Mouse (Mus musculus) neural tube, embryonic 12.5 days (tissue): ENCODE measurements at regions not wholly inside any gene's neighbourhood (a gene's known extent, or its start where the extent isn't known, plus 50 kb on each side); places are given as distances from the start of the nearest gene placed in this dataset.

Experiments used
- ATAC-seq: fragments of 200-750 bp; cut with Nextera tagmentation; 2 replicates; pipeline ENCODE4 v1.8.0; 2017; ENCODE audit warnings: low read depth, mild to moderate bottlenecking, moderate TSS enrichment, moderate library complexity; ENCODE audit not compliant: low FRiP score
- H3K27ac ChIP-seq: fragments of 300-500 bp; sonication (generic); 2 replicates; pipeline ENCODE4 v1.5.1; 2016
- H3K27me3 ChIP-seq: fragments of 300-500 bp; sonication (generic); replicated peaks from 2 replicates; pipeline ENCODE4 v1.6.1; 2016; ENCODE audit warnings: mild to moderate bottlenecking
- H3K36me3 ChIP-seq: fragments of 300-500 bp; sonication (generic); 2 replicates; pipeline ENCODE4 v1.6.1; 2016; ENCODE audit warnings: mild to moderate bottlenecking
- H3K4me1 ChIP-seq: fragments of 300-500 bp; sonication (generic); 2 replicates; pipeline ENCODE4 v1.6.1; 2016
- H3K4me2 ChIP-seq: fragments of 300-500 bp; sonication (generic); replicated peaks from 2 replicates; pipeline ENCODE4 v1.6.1; 2016; ENCODE audit warnings: mild to moderate bottlenecking
- H3K4me3 ChIP-seq: fragments of 300-500 bp; sonication (generic); 2 replicates; pipeline ENCODE4 v1.5.1; 2016
- H3K9ac ChIP-seq: fragments of 300-500 bp; sonication (generic); 2 replicates; pipeline ENCODE4 v1.6.1; 2016; ENCODE audit warnings: mild to moderate bottlenecking
- H3K9me3 ChIP-seq: fragments of 300-500 bp; sonication (generic); 2 replicates; pipeline ENCODE4 v1.6.1; 2016; ENCODE audit warnings: mild to moderate bottlenecking
- WGBS: fragments of 180-500 bp; shearing (Covaris S2); methylation state at CpG from one replicate; pipeline ENCODE4 v1.1.7; 2016; 5-methylcytosine and 5-hydroxymethylcytosine counted together

DNA sequence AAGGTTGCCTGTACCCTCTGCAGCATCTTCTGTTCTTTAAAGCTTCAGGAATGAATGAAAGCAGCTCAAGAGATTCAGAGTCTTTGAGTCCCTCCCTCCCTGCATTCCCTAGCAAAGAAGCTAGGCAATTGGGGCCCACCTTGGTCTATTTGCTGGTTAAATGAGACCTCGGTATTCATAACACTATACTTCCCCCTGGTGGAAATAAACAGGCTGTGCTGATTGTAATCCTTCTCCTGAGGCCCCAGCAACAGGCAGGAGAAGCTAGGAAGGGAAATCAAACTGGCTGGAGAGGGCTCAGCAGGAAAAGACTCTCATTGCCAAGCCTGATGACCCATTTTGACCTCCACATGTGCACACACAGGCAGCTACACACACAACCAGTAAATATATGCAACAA lies 137.1 kb downstream of the Sh3bp4 start:
- ATAC-seq, result no peak
- Histone ChIP-seq H3K4me2 (no peak overlapping the region), H3K9me3 (no peaks in the 10 kb centered on the region), H3K4me1 (no peaks in the 10 kb centered on the region), H3K27me3 (no peaks in the 10 kb centered on the region), H3K27ac (no peak overlapping the region), H3K9ac (no peak overlapping the region), H3K4me3 (no peak overlapping the region), H3K36me3 (no peaks in the 10 kb centered on the region)
- 21% methylated on average over 1 of the region's 1 CpGs for WGBS

- no peak overlapping the region for H3K4me3 ChIP-seq
- H3K36me3 ChIP-seq, result no peaks in the 10 kb centered on the region
- H3K27ac ChIP-seq, result no peak overlapping the region
- no peak for ATAC-seq
- H3K4me1 ChIP-seq, result no peaks in the 10 kb centered on the region
- H3K4me2 ChIP-seq, result no peak overlapping the region
- no peak overlapping the region for H3K9ac ChIP-seq
- H3K9me3 ChIP-seq, result no peaks in the 10 kb centered on the region
- WGBS, result 81% methylated on average over 6 of the region's 6 CpGs
- no peaks in the 10 kb centered on the region for H3K27me3 ChIP-seq
Observed at GRCm38 (mm10) chr1:89211116-89211515, 140.9 kb downstream of the Sh3bp4 start.

DNA sequence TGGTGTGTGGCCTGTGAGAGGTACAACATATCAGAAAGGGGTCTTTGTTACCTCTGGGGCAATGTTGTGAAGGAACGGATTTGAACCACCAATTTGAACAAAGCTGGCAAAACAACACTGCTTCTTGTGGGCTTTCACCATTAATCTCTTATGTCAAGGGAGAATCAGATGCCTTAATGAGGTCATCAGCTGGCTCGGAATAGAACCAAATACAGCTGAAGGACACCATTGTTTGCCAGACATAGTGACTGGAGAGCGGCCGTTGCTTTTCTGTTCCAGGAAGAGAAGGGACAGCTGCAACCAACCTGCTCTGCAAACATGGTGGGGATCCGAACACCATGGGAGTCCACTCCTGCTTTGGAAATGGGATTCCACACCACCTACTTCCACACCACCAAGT lies 158.2 kb downstream of the Sh3bp4 start:
- no peaks in the 10 kb centered on the region for H3K9me3 ChIP-seq
- no peak overlapping the region for H3K4me3 ChIP-seq
- WGBS, result 62% methylated on average over 5 of the region's 5 CpGs
- no peaks in the 10 kb centered on the region for H3K4me1 ChIP-seq
- no peaks in the 10 kb centered on the region for H3K36me3 ChIP-seq
- no peak overlapping the region for H3K27ac ChIP-seq
- no peak for ATAC-seq
- no peak overlapping the region for H3K9ac ChIP-seq
- H3K27me3 ChIP-seq, result no peaks in the 10 kb centered on the region
- no peak overlapping the region for H3K4me2 ChIP-seq

DNA sequence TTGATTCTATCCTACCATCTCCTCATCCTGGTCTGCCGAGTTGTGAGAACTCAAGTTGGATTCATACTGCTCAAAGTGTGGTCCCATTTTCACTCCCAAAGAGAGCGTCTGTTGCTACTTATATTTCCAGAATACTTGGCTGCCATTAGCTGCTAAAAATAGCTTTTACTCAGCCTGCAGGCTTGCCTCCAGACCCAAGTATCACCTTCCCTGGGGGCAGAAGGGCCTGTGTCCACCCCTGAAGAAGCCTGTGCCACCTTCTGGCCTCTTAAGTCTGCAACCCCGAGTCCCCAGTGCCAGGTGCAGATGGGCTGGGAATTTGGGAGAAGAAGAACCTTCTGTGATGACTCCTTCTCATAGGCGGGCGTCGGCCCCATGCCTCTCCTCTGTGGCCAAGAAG lies 161.5 kb downstream of the Sh3bp4 start:
- H3K4me3 ChIP-seq, result no peak overlapping the region
- no peak overlapping the region for H3K9ac ChIP-seq
- no peaks in the 10 kb centered on the region for H3K27me3 ChIP-seq
- peaks cover 8% of the 10 kb centered on the region; the same call in 1 of the 2 replicates for H3K4me1 ChIP-seq
- no peaks in the 10 kb centered on the region for H3K36me3 ChIP-seq
- no peaks in the 10 kb centered on the region for H3K9me3 ChIP-seq
- ATAC-seq, result no peak
- H3K4me2 ChIP-seq, result no peak overlapping the region
- WGBS, result 90% methylated on average over 6 of the region's 6 CpGs
- H3K27ac ChIP-seq, result no peak overlapping the region

GRCm38 (mm10) chr1:89232391-89232790 lies 162.2 kb downstream of the Sh3bp4 start:
- peaks cover 8% of the 10 kb centered on the region; the same call in 1 of the 2 replicates for H3K4me1 ChIP-seq
- H3K9ac ChIP-seq, result no peak overlapping the region
- no peak overlapping the region for H3K4me2 ChIP-seq
- H3K27me3 ChIP-seq, result no peaks in the 10 kb centered on the region
- no peaks in the 10 kb centered on the region for H3K36me3 ChIP-seq
- no peak for ATAC-seq
- no peak overlapping the region for H3K4me3 ChIP-seq
- WGBS, result 78% methylated on average over 5 of the region's 5 CpGs
- no peaks in the 10 kb centered on the region for H3K9me3 ChIP-seq
- no peak overlapping the region for H3K27ac ChIP-seq

DNA sequence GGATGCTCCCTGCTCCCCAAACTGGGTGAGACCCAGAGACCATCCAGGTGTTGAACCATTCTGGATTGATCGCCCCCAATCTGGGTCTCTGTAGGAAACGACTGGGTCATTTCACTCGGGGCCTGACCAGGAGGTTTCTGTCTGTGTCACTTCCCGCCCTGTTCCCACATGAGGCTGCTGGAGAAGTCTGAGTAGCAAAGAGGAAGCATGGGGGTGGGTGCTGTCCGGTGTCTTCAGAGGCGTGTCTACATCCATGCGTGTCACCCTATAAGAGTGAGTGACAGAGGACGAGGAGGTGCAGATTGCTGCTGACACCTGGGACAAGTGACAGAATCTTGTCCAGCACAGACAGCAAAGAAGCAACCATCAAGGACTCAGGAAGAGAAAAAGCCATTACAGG lies 164.7 kb downstream of the Sh3bp4 start:
- Histone ChIP-seq H3K27me3 (no peaks in the 10 kb centered on the region), H3K27ac (no peak overlapping the region), H3K4me2 (no peak overlapping the region), H3K4me3 (no peak overlapping the region), H3K9me3 (no peaks in the 10 kb centered on the region), H3K9ac (no peak overlapping the region), H3K36me3 (no peaks in the 10 kb centered on the region), H3K4me1 (peaks cover 14% of the 10 kb centered on the region; the same call in 1 of the 2 replicates)
- ATAC-seq, result no peak
- WGBS, result 71% methylated on average over 8 of the region's 8 CpGs

DNA sequence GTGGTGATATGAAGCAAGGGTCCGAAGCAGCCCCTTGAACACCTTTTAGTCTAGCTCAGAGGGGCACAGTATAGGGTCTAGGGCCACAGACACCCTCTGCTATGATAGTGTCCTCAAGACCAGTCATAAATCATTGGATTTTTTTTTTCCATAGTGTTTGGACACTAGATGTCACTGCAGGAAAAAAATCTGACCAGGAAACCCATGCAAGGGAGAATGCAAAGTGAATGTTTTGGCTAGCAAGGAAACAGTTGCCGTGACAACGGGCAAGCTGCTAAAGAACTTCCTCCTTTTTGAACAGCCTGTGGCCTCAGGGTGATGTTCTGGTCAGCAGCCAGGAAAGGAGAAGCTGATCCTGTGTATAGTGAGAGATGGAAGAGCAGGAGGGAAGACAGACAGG lies 165.1 kb downstream of the Sh3bp4 start:
- Histone ChIP-seq H3K36me3 (no peaks in the 10 kb centered on the region), H3K9me3 (no peaks in the 10 kb centered on the region), H3K4me3 (no peak overlapping the region), H3K4me2 (no peak overlapping the region), H3K27ac (no peak overlapping the region), H3K9ac (no peak overlapping the region), H3K4me1 (peaks cover 14% of the 10 kb centered on the region; the same call in 1 of the 2 replicates), H3K27me3 (no peaks in the 10 kb centered on the region)
- WGBS, result 63% methylated on average over 3 of the region's 3 CpGs
- ATAC-seq, result 0 out of 2 replicates have a peak, but pooled peaks have one; percentile 44

DNA sequence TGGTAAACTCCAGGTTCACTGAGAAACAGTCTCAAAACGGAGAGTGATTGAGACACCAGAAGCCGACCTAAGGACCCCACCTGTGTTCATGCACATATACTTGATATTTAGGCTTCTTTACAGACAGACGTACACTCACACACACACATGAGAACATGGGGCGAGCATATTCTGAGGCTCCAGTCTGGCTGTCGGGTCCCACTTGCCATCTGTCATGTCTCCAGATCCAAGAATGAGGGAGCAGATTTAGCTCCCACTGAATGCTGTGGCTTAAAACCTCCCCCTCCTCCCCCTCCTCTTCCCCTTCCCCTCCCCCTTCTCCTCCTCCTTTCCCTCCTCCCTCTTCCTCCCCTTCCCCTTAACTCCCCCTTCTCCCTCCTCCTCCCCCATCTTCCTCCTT lies 167.5 kb downstream of the Sh3bp4 start:
- Histone ChIP-seq H3K4me2 (no peak overlapping the region), H3K9me3 (no peaks in the 10 kb centered on the region), H3K36me3 (no peaks in the 10 kb centered on the region), H3K27me3 (no peaks in the 10 kb centered on the region), H3K9ac (no peak overlapping the region), H3K27ac (no peak overlapping the region), H3K4me3 (no peak overlapping the region), H3K4me1 (peaks cover 14% of the 10 kb centered on the region; the same call in 1 of the 2 replicates)
- no peak for ATAC-seq
- 69% methylated on average over 5 of the region's 5 CpGs for WGBS

DNA sequence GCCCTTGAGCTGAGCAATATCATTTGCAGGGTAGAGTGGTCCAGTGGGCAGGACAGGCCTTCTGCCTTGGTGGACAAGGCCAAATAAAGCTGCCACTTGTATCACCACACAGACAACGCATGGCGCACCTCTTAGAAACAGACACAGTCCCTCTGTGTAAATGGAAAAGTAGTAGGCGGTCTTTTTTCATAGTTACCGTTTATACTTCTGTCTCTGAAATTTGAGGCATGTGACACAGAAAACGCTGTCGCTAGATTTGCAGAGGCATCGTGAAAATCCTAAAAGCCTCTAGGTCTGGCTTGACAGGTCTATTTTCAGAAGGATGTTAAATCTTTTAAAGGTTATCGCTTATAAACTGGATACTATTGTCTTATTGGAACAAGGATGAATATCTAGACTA lies 174.4 kb downstream of the Sh3bp4 start:
- Histone ChIP-seq H3K4me1 (peaks cover 7% of the 10 kb centered on the region), H3K27me3 (no peaks in the 10 kb centered on the region), H3K36me3 (no peaks in the 10 kb centered on the region), H3K4me2 (no peak overlapping the region), H3K27ac (no peak overlapping the region), H3K9me3 (peaks cover 8% of the 10 kb centered on the region; the same call in 1 of the 2 replicates), H3K4me3 (no peak overlapping the region), H3K9ac (no peak overlapping the region)
- no peak for ATAC-seq
- WGBS, result 89% methylated on average over 8 of the region's 8 CpGs

DNA sequence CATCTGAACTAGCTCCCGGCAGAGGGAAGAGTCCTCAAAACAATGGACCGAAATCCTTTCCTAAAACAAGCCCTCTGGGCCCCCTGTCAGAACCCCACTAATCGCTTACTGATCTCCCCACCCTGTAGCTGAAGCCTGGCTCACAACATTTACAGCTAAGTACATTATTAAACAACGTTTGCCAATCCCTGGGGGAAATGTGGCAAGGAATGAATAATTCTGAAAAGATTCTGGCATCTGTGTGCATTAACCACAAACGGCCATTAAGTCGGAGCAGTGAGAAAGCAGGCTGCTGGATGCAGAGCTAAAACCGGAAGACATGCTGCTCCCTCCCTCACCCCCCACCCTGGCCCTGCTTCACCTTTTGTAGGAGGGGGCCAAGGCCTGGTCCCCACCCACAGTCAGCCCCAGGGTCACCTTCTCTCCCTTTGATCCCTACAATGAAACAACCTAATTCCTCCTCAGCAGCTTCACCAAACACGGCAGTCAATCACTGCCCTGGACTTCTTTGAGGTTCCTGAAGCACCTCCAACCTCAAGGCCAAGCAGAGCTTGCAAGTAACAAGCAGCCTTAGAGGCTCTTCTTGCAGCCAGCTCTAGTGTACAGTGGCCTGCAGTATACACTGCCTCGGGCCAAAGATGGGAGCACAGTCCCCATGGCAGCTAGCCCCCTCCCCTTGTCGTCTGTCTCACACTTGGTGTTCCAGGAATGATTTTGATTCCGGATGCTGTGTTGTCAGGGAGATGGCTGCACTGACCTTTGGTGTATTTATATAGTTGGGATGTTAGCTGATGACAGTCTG lies 175.2 kb downstream of the Sh3bp4 start:
- H3K27ac ChIP-seq, result no peak overlapping the region
- H3K4me1 ChIP-seq, result peaks cover 5% of the 10 kb centered on the region
- no peaks in the 10 kb centered on the region for H3K27me3 ChIP-seq
- peaks cover 8% of the 10 kb centered on the region; the same call in 1 of the 2 replicates for H3K9me3 ChIP-seq
- no peak for ATAC-seq
- H3K9ac ChIP-seq, result no peak overlapping the region
- no peaks in the 10 kb centered on the region for H3K36me3 ChIP-seq
- 34% methylated on average over 11 of the region's 11 CpGs for WGBS
- no peak overlapping the region for H3K4me3 ChIP-seq
- peak overlapping the region; percentile 16; the same call in 1 of the 2 replicates for H3K4me2 ChIP-seq

GRCm38 (mm10) chr1:89251753-89252152 lies 181.5 kb downstream of the Sh3bp4 start:
- H3K27me3 ChIP-seq, result no peaks in the 10 kb centered on the region
- no peak for ATAC-seq
- H3K4me3 ChIP-seq, result no peak overlapping the region
- no peak overlapping the region for H3K4me2 ChIP-seq
- peaks cover 8% of the 10 kb centered on the region; the same call in 1 of the 2 replicates for H3K9me3 ChIP-seq
- H3K36me3 ChIP-seq, result no peaks in the 10 kb centered on the region
- no peak overlapping the region for H3K27ac ChIP-seq
- H3K4me1 ChIP-seq, result no peaks in the 10 kb centered on the region
- WGBS, result 35% methylated on average over 2 of the region's 2 CpGs
- no peak overlapping the region for H3K9ac ChIP-seq

DNA sequence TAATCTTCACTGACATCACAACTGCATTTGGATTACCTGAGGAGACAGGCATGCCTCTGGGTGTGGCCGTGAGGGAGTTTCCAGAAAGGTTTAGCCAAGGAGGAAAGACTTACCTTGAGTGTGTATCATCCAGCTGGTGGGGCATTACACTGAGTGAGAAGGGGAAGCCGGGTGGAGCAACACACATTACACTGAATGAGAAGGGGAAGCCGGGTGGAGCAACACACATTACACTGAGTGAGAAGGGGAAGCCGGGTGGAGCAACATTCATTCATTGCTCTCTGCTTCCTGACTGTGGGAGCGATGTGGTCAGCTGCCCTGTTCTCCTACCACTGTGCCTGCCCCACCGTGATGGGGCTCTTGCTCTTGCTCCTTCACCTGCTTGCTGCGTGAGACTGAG lies 182.3 kb downstream of the Sh3bp4 start:
- H3K9me3 ChIP-seq, result peaks cover 2% of the 10 kb centered on the region; the same call in 1 of the 2 replicates
- H3K27me3 ChIP-seq, result no peaks in the 10 kb centered on the region
- no peak overlapping the region for H3K4me2 ChIP-seq
- H3K27ac ChIP-seq, result no peak overlapping the region
- no peaks in the 10 kb centered on the region for H3K36me3 ChIP-seq
- 89% methylated on average over 7 of the region's 7 CpGs for WGBS
- no peak overlapping the region for H3K4me3 ChIP-seq
- no peaks in the 10 kb centered on the region for H3K4me1 ChIP-seq
- no peak for ATAC-seq
- H3K9ac ChIP-seq, result no peak overlapping the region

GRCm38 (mm10) chr1:89257945-89258344 lies 187.7 kb downstream of the Sh3bp4 start:
- Histone ChIP-seq H3K36me3 (no peaks in the 10 kb centered on the region), H3K4me3 (no peak overlapping the region), H3K9ac (no peak overlapping the region), H3K27me3 (no peaks in the 10 kb centered on the region; the same call in 1 of the 2 replicates), H3K4me1 (peaks cover 5% of the 10 kb centered on the region), H3K4me2 (no peak overlapping the region), H3K27ac (no peak overlapping the region), H3K9me3 (no peaks in the 10 kb centered on the region)
- 70% methylated on average over 5 of the region's 5 CpGs for WGBS
- no peak for ATAC-seq
